22 mouse cellular contexts compared by ENCODE assay signal in genomic region chr4:114791650-114792049, GRCm38 (mm10). TPM values are rescaled to one million over a fixed set of nuclear protein-coding genes. Genes with fewer than 3 reads are reported as not detected.
DNase-seq lines count a peak whose midpoint lies in the region; ATAC-seq lines count a peak whose summit lies in the region.
"Had no signal": no experiment of that assay in that cellular context is flagged by ENCODE, and none has a peak within 500 bp of the region (broad histone marks: within the 10 kb centered on the region; RNA-seq: fewer than 3 reads in every experiment).

No protein-coding gene starts in this region.

- no peak for DNase-seq in kidney, postnatal 36 days
- no peak for DNase-seq in lung, postnatal 14 days
- peak; percentile 71 for DNase-seq in embryonic facial prominence, embryonic 10.5 days (ENCODE audit: low spot score)
- peak; percentile 53 for DNase-seq in embryonic facial prominence, embryonic 11.5 days (ENCODE audit: low spot score)
- DNase-seq: adrenal gland, adult 2 months; adrenal gland, postnatal 25 days; cerebellum, adult 18-20 months; cerebellum, adult 9-11 months; cerebellum, postnatal 36 days; gastrocnemius, postnatal 10 days; heart, adult 18-20 months; heart, postnatal 10 days; heart, postnatal 4 days had no signal

- no peak overlapping the region for H3K4me2 ChIP-seq in kidney, embryonic 16.5 days (replicated peaks; ENCODE audit: low read depth, low read length)
- H3K4me2 ChIP-seq in lung, embryonic 15.5 days: no peak overlapping the region
- H3K4me2 ChIP-seq in embryonic facial prominence, embryonic 11.5 days (ENCODE audit: low read depth, low read length): no peak overlapping the region
- H3K4me2 ChIP-seq: embryonic facial prominence, embryonic 13.5 days; forebrain, embryonic 12.5 days; hindbrain, embryonic 12.5 days had no signal

- no peaks in the 10 kb centered on the region for H3K4me1 ChIP-seq in kidney, embryonic 16.5 days (ENCODE audit: insufficient read depth, low read length)
- H3K4me1 ChIP-seq in lung, embryonic 15.5 days: 0 out of 2 replicates have a peak, but pooled peaks cover 5% of the 10 kb centered on the region
- H3K4me1 ChIP-seq in embryonic facial prominence, embryonic 10.5 days: peaks cover 54% of the 10 kb centered on the region
- H3K4me1 ChIP-seq in embryonic facial prominence, embryonic 11.5 days (ENCODE audit: control insufficient read depth, insufficient read depth, low read length): no peaks in the 10 kb centered on the region; the same call in 1 of the 2 replicates
- H3K4me1 ChIP-seq: embryonic facial prominence, embryonic 13.5 days had no signal

- no peak overlapping the region for H3K27ac ChIP-seq in kidney, embryonic 16.5 days (ENCODE audit: low read length)
- H3K27ac ChIP-seq in lung, embryonic 15.5 days: no peak overlapping the region
- H3K27ac ChIP-seq in embryonic facial prominence, embryonic 10.5 days (replicated peaks): 0 out of 2 replicates have a peak overlapping the region, but pooled peaks have one; percentile 5
- no peak overlapping the region for H3K27ac ChIP-seq in embryonic facial prominence, embryonic 11.5 days (replicated peaks; ENCODE audit: low read depth, low read length)
- H3K27ac ChIP-seq: embryonic facial prominence, embryonic 13.5 days; forebrain, embryonic 12.5 days; heart, embryonic 10.5 days; hindbrain, embryonic 12.5 days had no signal

- H3K9me3 ChIP-seq in kidney, embryonic 16.5 days (ENCODE audit: low read length): no peaks in the 10 kb centered on the region
- H3K9me3 ChIP-seq in lung, embryonic 15.5 days: no peaks in the 10 kb centered on the region
- no peaks in the 10 kb centered on the region for H3K9me3 ChIP-seq in embryonic facial prominence, embryonic 10.5 days
- H3K9me3 ChIP-seq in embryonic facial prominence, embryonic 11.5 days (replicated peaks; ENCODE audit: control insufficient read depth, low read length): no peaks in the 10 kb centered on the region
- H3K9me3 ChIP-seq: embryonic facial prominence, embryonic 13.5 days; forebrain, embryonic 12.5 days; heart, embryonic 10.5 days; hindbrain, embryonic 12.5 days had no signal

- WGBS in kidney, embryonic 16.5 days: 37% methylated on average over 9 of the region's 9 CpGs
- 25% methylated on average over 9 of the region's 9 CpGs for WGBS in lung, embryonic 15.5 days
- 60% methylated on average over 9 of the region's 9 CpGs for WGBS in embryonic facial prominence, embryonic 10.5 days
- WGBS in embryonic facial prominence, embryonic 11.5 days: 50% methylated on average over 9 of the region's 9 CpGs

- H3K27me3 ChIP-seq in kidney, embryonic 16.5 days (ENCODE audit: insufficient read depth, low read length): no peaks in the 10 kb centered on the region
- H3K27me3 ChIP-seq in lung, embryonic 15.5 days: no peaks in the 10 kb centered on the region
- H3K27me3 ChIP-seq in embryonic facial prominence, embryonic 10.5 days (replicated peaks; ENCODE audit: low read depth, poor library complexity, severe bottlenecking): peaks cover 66% of the 10 kb centered on the region
- H3K27me3 ChIP-seq in embryonic facial prominence, embryonic 11.5 days (ENCODE audit: control insufficient read depth, insufficient read depth, low read length): no peaks in the 10 kb centered on the region
- H3K27me3 ChIP-seq: hindbrain, embryonic 12.5 days had no signal

- peak; percentile 62 for ATAC-seq in kidney, embryonic 16.5 days (ENCODE audit: low FRiP score, low TSS enrichment)
- peak; percentile 24; the same call in 1 of the 2 replicates for ATAC-seq in lung, embryonic 15.5 days (ENCODE audit: borderline replicate concordance, extremely low read depth, low FRiP score, low TSS enrichment)
- ATAC-seq in embryonic facial prominence, embryonic 11.5 days (replicated peaks; ENCODE audit: insufficient number of reproducible peaks, low FRiP score, low TSS enrichment, low read depth): peak; percentile 77
- ATAC-seq: forebrain, embryonic 16.5 days had no signal

- no peak overlapping the region for H3K9ac ChIP-seq in kidney, embryonic 16.5 days (replicated peaks; ENCODE audit: low read length)
- H3K9ac ChIP-seq in lung, embryonic 15.5 days: no peak overlapping the region
- H3K9ac ChIP-seq in embryonic facial prominence, embryonic 11.5 days (replicated peaks; ENCODE audit: low read length): no peak overlapping the region
- H3K9ac ChIP-seq: embryonic facial prominence, embryonic 13.5 days; forebrain, embryonic 12.5 days; hindbrain, embryonic 12.5 days had no signal

- no peaks in the 10 kb centered on the region for H3K36me3 ChIP-seq in kidney, embryonic 16.5 days (ENCODE audit: insufficient read depth, low read length)
- no peaks in the 10 kb centered on the region for H3K36me3 ChIP-seq in lung, embryonic 15.5 days
- no peaks in the 10 kb centered on the region for H3K36me3 ChIP-seq in embryonic facial prominence, embryonic 10.5 days (replicated peaks)
- H3K36me3 ChIP-seq in embryonic facial prominence, embryonic 11.5 days (replicated peaks; ENCODE audit: control insufficient read depth, insufficient read depth, low read depth, low read length): no peaks in the 10 kb centered on the region
- H3K36me3 ChIP-seq: embryonic facial prominence, embryonic 13.5 days; forebrain, embryonic 12.5 days; heart, embryonic 10.5 days; hindbrain, embryonic 12.5 days had no signal

- no peak overlapping the region for H3K4me3 ChIP-seq in kidney, embryonic 16.5 days (ENCODE audit: low read length)
- no peak overlapping the region for H3K4me3 ChIP-seq in lung, embryonic 15.5 days
- no peak overlapping the region for H3K4me3 ChIP-seq in embryonic facial prominence, embryonic 10.5 days
- no peak overlapping the region for H3K4me3 ChIP-seq in embryonic facial prominence, embryonic 11.5 days (ENCODE audit: low read depth, low read length)
- H3K4me3 ChIP-seq: embryonic facial prominence, embryonic 13.5 days; forebrain, embryonic 12.5 days; heart, embryonic 10.5 days; hindbrain, embryonic 12.5 days had no signal

RNA-seq across cellular contexts. Expression of gene Gm12830, which starts 29.9 kb away (rescaled TPM):
- 0.06 and 0.13 TPM in 2 replicates for polyA plus RNA-seq in kidney, embryonic 16.5 days (2015; fragmentation: Nextera tagmentation; extraction: Ambion mirVana)
- not detected in 2 replicates for polyA plus RNA-seq in lung, embryonic 15.5 days (2015; fragmentation: Nextera tagmentation; extraction: Ambion mirVana)
- polyA plus RNA-seq in embryonic facial prominence, embryonic 10.5 days (2016; fragmentation: Nextera tagmentation; extraction: Ambion mirVana): 0.09 TPM in 1 of 2 replicates, not detected in the other
- not detected in 2 replicates for polyA plus RNA-seq in embryonic facial prominence, embryonic 11.5 days (2014; fragmentation: Nextera tagmentation; extraction: Ambion mirVana)
- polyA plus RNA-seq: adrenal gland, adult 2 months; embryonic facial prominence, embryonic 13.5 days; forebrain, embryonic 16.5 days; frontal cortex, adult 2 months; heart, embryonic 10.5 days; heart, embryonic 14.5 days; hindbrain, embryonic 12.5 days had no signal

Comparison
In these comparisons a context has a peak if more than half of its experiments do, and no peak if none do; other contexts are left out.
1. ATAC-seq: peak in every context shown above with its lines; median percentile 77 in embryonic facial prominence, embryonic 11.5 days; 62 in kidney, embryonic 16.5 days; 24 in lung, embryonic 15.5 days.
2. DNase-seq: peak in embryonic facial prominence, embryonic 10.5 days (single experiment) and embryonic facial prominence, embryonic 11.5 days (single experiment); none in kidney, postnatal 36 days (0 of 2) and lung, postnatal 14 days (single experiment).